Mouse (Mus musculus): ENCODE measurements around the gene Abcd3.

Gene Abcd3

DNA sequence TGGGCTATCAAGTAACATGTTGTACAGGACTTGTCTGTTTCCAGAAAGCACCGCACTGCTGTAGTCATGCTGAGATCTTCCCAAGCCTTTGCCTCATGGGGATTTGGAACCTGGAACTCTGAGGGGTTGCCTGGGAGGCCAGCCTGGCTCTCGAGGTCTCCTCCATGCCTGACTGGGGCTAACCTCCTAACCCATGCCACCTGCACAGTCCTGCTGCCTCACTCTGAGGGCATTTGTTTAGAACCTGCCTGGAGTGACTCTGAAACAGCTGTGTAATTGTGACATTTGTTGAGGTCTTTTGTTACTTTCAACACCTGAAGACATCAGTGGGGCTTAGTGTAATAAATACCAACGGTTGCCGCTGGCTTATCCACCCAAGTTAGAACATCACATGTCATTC is 102.9 kb downstream of the Abcd3 start:
- no peak for DNase-seq (ENCODE audit: low spot score)

DNA sequence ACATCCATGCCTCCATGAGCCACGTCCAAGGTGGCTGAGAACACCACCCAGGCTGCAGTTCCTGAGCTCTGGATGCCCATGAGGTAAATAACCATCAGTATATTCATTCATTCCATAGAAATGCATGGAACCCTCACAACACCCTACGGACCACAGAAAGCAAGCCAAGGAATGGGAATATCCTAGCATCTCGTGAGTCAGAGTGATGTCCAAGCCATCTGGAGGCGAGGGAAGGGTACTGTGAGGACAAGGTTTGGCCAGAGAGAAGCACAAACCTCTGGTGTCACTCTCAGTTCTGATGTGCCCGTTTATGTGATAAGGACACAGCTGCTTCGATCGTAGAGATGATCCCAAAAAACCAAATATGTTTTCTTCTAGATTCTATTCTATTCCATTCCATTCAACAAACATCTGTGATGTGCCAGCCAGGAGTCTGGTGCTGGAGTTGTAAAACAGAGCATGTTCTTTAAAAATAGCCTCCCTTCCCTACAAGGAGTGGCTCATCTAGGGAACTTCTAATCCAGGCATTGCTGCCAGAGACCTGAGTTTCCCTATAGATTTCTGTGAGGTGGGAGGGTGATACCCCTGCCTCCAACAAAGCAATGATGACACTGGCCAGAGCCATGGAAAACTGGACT is 104.1 kb downstream of the Abcd3 start:
- no peak for DNase-seq (ENCODE audit: low spot score)

Measured in testis, postnatal 14 days (tissue).